Mouse (Mus musculus) c-Kit-positive CD71-positive TER-119-negative erythroid progenitor cells, embryonic 14.5 days (primary cell): ENCODE measurements around the gene C1qtnf7.

Experiments used
- DNase-seq: peaks from one replicate; pipeline ENCODE4 v3.0.0-alpha.2; 2013; ENCODE audit warnings: low read depth

C1qtnf7 gene

DNA sequence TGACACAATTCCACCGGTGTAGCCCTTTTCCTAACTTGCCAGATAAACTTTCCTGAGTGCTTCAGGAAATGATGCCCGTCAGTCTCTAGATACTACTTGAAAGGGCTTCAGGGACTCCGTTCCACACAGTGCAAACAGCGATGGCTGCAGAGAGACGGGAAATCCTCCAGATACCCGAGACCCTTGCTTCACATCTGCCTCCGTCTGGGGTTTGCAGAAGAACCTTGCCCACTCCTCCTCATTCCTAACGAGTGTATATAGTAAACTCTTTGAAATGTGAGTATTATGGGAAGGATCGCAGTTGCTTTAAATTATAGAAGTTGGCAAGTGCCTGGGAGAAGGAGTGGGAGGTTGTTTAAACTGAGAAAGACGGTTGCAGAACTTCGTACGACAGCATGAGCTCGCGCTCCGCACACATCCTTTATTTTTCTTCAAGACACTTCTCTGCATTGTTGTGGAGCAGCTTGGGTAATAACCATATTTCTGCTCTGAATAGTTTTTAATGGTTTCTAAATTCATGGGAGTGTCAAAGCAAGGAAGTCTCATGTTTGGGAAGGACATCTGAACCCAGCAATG is at the start of gene C1qtnf7:
Gene C1qtnf7, plus strand, starts transcription at position 138 of the 576 bp plus-strand sequence.
- DNase-seq = no peak

DNA sequence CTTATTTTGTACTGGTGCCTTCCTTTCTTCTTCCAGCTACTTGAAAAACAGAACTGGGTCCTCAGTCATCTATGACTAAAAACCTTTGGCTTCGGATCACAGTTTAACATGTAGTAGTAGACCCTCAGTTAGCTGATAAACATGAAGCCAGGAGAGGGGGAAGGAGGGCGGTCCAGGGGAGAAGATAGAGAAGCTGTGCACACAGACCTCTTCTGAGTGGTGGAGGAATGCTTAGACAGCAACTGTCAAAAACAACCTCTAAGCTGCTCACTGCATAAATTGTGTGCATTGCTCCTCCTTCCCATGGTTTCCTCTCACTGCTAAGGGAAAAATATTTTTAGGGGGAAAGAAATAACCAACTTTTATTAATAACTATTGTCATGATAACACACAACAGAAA is 48.6 kb upstream of the C1qtnf7 start:
- no peak for DNase-seq

DNA sequence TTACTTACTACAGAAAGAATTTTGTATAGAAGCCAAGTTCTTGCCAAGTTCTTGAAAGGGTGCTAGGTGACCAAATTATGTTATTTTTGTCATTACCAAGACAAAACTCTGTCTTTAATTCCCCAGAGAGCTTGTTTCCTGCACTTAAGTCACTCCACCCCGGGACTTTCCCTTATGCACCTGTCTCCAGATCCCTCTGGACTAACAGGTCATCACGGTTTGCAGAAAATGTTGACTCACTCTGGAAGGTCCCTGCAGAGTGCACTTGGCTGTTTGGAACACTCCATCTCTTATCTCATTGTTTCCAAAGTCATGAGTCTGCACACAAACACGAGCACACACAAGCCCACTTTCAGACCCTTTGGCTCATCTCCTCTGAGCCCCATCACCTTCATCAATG is 48.1 kb upstream of the C1qtnf7 start:
- no peak for DNase-seq

DNA sequence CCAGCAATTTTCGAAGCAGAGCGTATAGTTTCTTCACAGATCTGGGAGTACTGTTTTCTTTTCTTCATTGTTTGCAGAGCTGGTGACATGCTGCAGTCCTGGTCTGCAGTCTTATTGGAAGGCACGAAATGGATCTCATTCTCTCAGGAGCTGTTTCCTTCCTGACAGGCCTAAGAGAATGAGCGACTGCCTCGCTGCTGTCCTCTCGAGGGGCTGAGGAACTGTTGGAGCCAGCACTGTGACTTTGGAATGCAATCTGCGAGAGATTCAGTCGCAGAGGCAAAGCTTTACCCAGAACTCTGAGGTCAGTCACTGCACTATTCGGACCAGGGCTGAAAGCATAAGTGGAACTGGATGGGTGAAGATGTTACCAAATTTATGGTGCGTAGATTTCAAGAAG is 46.4 kb upstream of the C1qtnf7 start:
- no peak for DNase-seq

DNA sequence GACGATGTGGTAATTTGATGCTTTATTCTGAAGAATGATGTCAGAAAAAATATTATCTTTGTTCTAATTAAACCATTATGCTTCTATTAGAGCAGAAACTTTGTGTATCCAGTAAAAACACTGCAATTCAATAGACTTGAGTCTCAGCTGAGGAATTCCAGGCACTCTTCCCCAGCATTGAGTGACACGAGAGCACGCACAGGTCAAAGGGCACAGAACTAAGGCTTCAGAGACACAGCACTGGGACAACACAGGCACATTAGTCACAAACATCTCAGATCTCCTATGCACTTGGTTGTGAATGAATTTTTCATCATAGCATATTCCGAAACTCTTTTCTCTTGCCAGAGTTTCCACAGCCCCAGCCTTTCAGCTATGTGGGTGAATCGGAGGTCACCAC is 37.4 kb upstream of the C1qtnf7 start:
- DNase-seq = no peak

DNA sequence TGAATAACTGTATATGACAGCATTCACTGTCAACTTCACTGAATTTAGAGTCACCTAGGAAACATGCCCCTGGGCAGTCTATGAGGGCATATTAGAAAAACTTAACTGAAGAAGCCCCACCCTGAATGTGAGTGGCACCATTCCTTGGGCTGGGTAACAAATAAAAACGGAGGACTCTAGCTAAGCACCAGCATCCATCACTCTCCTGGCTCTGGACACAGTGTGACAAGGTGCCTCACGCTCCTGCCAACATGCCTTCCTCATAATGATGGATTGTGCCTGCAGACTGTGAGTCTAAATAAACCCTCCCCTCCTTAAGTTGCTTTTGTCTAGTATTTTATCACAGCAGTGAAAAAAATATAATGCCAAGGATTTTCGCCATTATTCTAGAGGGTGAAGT is 35.3 kb upstream of the C1qtnf7 start:
- no peak for DNase-seq

DNA sequence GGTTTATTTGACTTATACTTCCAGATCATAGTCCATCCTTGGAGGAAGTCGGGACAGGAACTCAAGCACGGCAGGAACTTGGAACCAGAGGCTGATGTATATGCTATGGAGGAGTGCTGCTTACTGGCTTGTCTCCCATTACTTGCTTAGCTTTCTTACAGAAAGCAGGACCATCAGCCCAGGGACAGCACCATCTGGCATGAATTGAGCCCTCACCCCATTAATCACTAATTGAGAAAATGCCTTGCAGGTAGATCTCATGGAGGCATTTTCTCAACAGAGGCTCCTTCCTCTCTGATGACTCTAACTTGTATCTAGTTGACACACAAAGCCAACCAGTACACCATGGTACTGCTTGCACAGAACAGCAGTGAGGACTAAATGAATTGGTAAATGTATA is 34.6 kb upstream of the C1qtnf7 start:
- no peak for DNase-seq

DNA sequence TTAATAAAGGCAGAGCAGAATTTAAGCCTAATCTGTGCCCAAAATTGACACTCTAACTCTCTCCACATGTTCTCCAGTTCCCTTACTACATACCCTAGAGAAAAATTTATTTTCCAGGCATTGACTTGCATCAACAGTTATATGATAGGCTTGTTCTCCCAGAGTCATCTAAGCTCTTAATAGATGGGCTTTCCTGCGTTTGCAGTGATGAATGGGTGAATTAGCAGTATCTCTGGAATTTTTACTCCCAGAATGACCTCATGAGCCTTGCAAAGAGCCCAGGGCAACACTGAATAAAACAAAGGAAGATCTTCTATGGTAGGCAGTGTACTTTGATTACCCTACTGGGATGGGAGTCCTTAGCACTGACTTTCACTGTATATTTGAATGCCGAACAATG is 33.5 kb upstream of the C1qtnf7 start:
- no peak for DNase-seq

DNA sequence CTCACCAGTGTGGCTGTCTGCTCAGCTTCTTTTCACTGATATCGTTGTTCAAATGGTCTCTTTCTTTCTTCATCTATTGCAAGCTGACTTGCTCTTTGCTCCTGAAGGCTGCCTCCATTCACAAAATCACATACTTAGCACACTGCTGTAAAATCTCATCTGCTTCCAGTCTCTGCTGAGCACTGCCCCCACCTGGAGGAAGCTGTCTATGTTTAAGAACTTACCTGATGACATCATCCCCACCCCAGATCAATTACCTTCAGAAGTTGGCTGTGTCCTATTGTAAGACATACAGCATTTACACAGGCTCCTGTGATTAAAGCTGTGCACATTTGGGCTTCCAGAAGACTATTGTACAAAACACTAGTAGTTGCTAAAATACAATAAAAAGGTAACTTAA is 13.5 kb upstream of the C1qtnf7 start:
- DNase-seq = no peak

DNA sequence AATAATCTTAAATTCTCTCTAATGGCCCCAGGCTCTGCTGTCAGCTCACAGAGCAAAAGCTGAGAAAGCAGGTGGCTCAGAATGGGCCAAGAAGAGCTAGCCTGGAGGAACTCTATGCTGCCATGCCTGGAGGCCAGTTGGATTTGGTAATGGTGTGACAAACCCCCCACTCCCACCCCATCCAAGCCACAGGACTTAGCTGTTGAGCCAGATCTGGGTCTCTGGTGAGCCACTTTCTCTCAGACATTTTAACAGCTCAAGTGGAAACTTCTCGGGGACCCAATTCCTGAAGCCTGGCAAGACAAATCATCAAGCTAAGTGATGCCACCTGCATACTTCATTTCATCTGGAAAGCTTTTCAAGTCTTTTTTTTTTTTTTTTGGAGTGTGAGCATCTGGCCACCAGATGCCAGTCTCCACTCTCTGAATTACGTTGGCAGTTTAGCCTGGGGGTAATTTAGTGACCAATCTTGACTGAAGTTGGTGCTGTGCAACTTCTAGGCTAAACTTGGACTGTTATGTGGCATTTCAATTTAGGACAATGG is 11.0 kb upstream of the C1qtnf7 start:
- DNase-seq = no peak

- no peak for DNase-seq
Measured at GRCm38 (mm10) chr5:43508470-43508869, 6.9 kb upstream of the C1qtnf7 start.

DNA sequence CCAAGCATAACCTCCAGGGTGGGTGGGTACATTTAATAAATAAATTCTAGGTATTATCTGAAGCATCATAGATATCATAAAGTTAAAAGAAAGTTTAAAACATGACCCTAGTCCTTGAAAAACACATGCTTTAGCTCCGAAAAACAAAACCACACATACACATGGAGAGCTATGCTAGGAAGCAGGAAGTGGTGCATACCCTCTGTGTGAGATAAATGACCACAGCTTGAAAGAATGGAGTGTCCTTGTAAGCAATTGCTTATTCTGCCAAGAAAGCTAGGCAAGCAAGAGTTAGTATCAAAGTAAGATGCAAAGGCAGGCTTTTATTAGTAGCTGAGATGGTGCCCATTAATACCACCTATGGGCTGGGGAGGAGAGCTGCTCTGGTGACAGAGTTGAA is 6.4 kb upstream of the C1qtnf7 start:
- DNase-seq = no peak

DNA sequence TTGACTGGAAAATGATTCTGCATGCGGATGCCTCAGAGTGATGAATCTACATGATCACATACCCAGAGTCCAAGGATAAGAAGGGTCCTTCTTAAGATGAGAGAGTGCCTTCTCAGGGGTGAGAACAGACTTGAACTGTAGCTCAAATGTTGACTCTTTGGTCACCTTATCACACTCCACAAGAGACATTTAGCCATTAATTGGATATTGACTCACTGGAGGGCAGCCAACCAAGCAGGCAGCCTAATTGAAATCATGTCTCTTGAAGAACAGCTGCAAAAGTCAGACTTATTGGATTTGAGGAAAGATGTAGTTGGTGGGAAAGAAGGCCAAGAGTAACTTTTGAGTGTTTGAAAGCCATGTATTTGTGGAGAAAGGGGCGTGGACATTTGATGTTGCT is 4.2 kb upstream of the C1qtnf7 start:
- no peak for DNase-seq

DNA sequence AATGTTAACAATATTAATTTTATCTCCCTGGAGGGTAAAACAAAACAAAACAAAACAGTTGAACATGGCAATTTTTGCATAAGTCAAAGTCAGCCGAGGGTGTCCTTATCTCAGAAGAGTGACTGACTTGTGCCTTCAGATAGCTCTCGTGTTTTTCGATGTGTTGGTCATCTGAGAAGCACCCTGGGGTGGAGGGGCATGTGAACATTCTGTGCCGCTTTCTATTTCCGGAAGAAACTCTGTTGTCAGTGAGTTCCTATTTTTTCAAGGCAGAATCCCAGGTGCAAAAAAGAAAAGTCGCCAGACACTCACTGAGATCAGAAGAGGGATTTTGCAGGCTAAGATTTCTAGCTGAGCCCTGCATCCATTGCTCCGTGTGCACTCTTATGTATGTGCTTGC is 1.2 kb downstream of the C1qtnf7 start:
- DNase-seq = no peak

GRCm38 (mm10) chr5:43517313-43517712 is 2.0 kb downstream of the C1qtnf7 start:
- no peak for DNase-seq

DNA sequence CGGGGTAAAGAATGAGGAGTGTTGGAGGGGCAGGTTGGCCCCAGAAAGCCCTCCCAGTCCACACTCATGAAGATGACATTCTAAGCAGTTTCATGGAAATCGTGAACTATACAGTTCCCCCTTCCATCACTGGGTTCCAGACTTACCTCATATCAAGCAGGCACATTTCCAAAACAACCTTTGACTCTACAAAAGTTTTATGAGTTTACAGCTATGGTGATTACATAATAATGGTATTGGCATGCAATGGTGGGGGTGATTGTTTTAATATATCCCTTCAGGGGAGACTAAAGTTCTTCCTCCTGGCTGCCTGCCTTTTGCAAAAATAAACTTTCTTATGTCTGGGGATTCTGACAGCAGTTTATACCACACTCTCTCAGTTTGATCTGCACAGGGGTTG is 4.6 kb downstream of the C1qtnf7 start:
- no peak for DNase-seq

DNA sequence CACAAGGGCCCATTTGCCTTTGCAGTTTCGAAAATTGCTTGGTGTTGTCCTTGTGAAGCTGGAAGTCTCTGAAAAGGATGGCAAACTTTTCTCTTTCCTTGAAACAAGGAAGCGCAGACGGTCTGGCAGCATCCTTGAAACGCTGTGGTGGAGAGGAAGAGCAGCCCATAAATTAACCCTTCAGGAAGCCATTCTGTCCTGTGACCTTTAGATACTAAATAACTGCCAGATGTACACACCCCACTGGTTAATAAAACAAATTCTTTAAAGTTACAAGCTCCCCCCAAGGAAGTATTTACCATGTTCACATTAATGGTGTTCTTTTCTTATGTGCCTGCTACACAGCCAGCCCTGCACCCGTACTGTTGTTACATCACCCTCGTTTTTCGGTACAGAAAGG is 6.0 kb downstream of the C1qtnf7 start:
- DNase-seq = no peak

DNA sequence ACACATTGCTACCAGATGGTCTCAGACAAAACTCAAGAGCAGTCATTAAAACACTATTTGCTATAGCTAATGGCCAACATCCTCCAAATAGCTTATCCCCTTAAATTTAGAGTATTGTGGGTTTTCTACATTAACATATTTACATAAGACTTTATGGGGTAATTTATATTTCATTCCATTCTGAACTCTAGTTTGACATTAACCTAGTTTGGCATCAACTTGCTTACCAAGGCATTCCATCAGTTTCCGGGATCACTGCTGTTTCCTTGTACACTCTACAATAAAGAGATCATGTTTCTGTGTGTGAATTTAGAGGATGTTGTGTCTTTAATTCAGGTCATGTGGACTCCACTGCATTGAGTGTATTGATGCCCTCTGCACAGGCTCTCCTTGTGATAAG is 7.5 kb downstream of the C1qtnf7 start:
- no peak for DNase-seq

- DNase-seq = no peak
Measured at GRCm38 (mm10) chr5:43526874-43527584, 11.7 kb downstream of the C1qtnf7 start.

DNA sequence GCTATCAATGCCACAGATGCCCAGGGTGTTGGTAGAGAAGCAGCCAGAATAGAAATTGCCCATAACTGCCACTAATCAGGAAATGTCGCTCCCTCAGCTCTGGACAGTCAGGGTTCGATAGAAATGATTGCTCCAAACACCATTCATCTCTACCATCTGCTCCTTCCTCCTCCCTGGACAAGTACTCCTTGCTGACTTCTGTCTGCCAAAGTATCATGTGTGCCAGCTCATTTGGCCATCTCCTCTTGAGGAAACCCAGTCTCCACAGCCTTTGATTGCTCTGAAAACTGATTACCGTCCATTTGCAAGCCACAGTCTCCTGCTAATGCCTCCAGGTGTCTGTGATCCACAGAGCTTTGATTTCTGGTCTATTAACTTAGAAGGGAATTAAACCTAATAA is 14.8 kb downstream of the C1qtnf7 start:
- DNase-seq = no peak

- DNase-seq = no peak
Measured at GRCm38 (mm10) chr5:43530886-43531285, 15.5 kb downstream of the C1qtnf7 start.

DNA sequence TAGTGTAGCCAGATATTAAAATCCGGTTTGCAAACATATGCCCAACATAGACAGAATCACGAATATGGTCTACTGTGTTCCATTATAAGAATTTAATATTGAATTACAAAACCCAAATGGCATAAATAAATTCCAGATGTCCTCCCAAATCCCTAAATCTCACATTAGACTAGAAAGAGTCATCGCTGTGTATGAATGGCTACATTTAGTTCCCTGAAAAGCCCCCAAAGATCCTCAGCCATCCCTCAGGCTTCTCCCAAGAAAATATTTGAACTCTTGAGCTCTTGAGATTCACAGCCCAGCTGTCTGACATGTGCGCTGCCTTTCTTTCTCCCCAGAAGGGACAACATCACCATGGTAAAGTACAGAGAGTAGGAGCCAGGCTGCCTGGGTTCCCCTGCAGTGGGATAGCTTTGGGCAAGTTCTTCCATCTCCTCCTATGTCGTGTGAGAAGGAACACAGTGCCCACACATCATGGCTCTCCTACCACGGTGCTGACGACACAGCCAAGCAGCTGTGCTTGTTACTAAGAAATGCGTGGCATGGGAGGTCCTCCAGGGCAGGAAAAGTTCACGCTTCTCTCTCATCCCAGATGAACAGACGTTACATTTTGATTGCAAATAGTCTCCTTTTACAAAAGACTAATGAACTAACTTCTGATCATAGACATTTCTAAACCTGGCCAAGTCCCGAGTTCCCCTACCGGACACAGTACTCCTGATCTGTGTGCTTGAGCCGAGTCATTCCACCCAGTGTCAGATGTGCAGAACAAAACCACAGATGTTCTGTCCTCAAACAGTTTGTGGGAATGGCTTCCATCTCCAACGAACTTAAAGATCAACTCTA is 23.2 kb downstream of the C1qtnf7 start:
- DNase-seq = no peak

GRCm38 (mm10) chr5:43539168-43539516 is 23.8 kb downstream of the C1qtnf7 start:
- no peak for DNase-seq
